Mouse (Mus musculus) cerebellum, adult 2 months (tissue): ENCODE measurements around the gene Scn4b.

Source experiments
- CTCF ChIP-seq: fragments of 200-500 bp; IDR thresholded peaks from 2 replicates; pipeline ENCODE4 v1.5.1; 2011; ENCODE audit warnings: low read depth, mild to moderate bottlenecking, control low read depth, low read length, moderate library complexity, borderline replicate concordance; ENCODE audit not compliant: insufficient read depth
- POLR2A ChIP-seq: fragments of 200-500 bp; IDR thresholded peaks from 2 replicates; pipeline ENCODE4 v1.6.1; 2011; ENCODE audit warnings: low read length, control low read depth, borderline replicate concordance; ENCODE audit not compliant: insufficient read depth

DNA sequence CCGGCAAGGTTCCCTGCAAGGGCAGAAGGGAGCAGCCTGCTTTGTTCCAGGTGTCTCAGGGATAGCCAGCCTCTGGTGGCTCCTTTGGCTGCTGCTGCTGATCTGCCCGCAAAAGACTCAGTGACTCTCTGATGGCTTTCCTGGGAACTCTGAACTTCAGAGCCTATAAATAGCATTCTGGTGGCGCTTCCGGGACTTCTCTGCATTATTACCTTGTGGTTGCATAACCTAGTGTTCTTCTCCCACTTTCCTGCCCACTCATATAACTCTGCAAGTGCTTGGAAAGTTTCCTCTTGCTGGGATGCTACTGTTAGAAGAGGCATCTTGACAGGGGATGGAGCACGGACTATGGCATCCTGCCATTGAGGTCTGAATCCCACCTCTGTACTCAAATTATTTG, 59.4 kb downstream of the Scn4b start:
- no peak for TF ChIP-seq CTCF
- no peak for TF ChIP-seq POLR2A
